ENCODE assay signal across 38 mouse cellular contexts in the genomic region with DNA sequence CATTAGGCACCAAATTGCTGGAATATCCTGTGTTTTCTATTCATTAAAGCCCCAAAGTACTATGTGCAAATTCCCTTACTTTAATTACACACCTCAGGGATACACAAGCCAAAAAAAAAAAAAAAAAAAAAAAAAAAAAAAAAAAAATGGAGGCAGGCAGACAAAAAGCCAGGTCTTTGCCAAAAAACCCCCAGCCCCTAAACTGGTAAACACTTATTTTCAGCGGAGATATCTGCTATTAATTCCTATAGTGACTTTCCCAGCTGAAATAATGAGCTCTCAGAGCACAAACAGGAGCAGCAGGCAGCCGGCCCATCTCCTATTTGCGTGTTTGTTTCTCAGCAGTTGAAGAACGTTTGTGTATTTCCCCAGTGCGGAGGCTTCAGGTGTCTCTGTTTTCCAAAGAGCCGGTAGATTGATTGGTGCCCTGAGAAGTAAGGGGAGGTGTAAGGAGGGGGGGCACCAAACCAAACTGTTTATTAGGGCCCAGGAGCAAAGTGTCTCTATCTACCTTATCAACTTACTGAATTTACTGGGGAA. TPM values are rescaled to one million over a fixed set of nuclear protein-coding genes. Genes with fewer than 3 reads are reported as not detected.
DNase-seq lines count a peak whose midpoint lies in the region; ATAC-seq and TF ChIP-seq lines count a peak whose summit lies in the region.
"Had no signal": no experiment of that assay in that cellular context is flagged by ENCODE, and none has a peak within 500 bp of the region (broad histone marks: within the 10 kb centered on the region; RNA-seq: fewer than 3 reads in every experiment).

No protein-coding gene starts in this region.

- no peak overlapping the region for H3K27ac ChIP-seq in hindbrain, embryonic 11.5 days (ENCODE audit: low read depth, low read length)
- no peak overlapping the region for H3K27ac ChIP-seq in hindbrain, embryonic 12.5 days
- H3K27ac ChIP-seq in CH12.LX (ENCODE audit: insufficient read depth, low read depth) = no peak overlapping the region
- H3K27ac ChIP-seq in forebrain, embryonic 14.5 days (ENCODE audit: low read depth, low read length) = no peak overlapping the region
- H3K27ac ChIP-seq: embryonic facial prominence, embryonic 10.5 days; embryonic facial prominence, embryonic 15.5 days; heart, adult 2 months; liver, embryonic 12.5 days; stomach, postnatal 0 days had no signal

- no peaks in the 10 kb centered on the region; the same call in 1 of the 2 replicates for H3K4me1 ChIP-seq in hindbrain, embryonic 11.5 days (replicated peaks; ENCODE audit: control insufficient read depth, insufficient read depth, low read length)
- peaks cover 9% of the 10 kb centered on the region; the same call in 1 of the 2 replicates for H3K4me1 ChIP-seq in hindbrain, embryonic 12.5 days
- peaks cover 5 to 11% of the 10 kb centered on the region in 2 experiments for H3K4me1 ChIP-seq in CH12.LX (ENCODE audit: control insufficient read depth in 1 of 2, insufficient read depth in 2 of 2)
- H3K4me1 ChIP-seq in forebrain, embryonic 14.5 days (ENCODE audit: control insufficient read depth, insufficient read depth, low read length) = peaks cover 14% of the 10 kb centered on the region

- ATAC-seq in hindbrain, embryonic 11.5 days (ENCODE audit: low FRiP score) = no peak
- ATAC-seq in hindbrain, embryonic 12.5 days (ENCODE audit: low FRiP score) = no peak
- no peak for ATAC-seq in forebrain, embryonic 14.5 days
- ATAC-seq: intestine, embryonic 16.5 days; liver, embryonic 12.5 days; liver, postnatal 0 days had no signal

- H3K9ac ChIP-seq in hindbrain, embryonic 11.5 days (ENCODE audit: low read depth, low read length) = no peak overlapping the region
- no peak overlapping the region for H3K9ac ChIP-seq in hindbrain, embryonic 12.5 days
- no peak overlapping the region for H3K9ac ChIP-seq in CH12.LX (ENCODE audit: insufficient read depth, low read depth)
- no peak overlapping the region for H3K9ac ChIP-seq in forebrain, embryonic 14.5 days (ENCODE audit: low read length)
- H3K9ac ChIP-seq: embryonic facial prominence, embryonic 15.5 days; heart, embryonic 12.5 days; liver, embryonic 12.5 days; liver, postnatal 0 days had no signal

- in situ Hi-C loops in CH12.LX (cut with MboI; ENCODE audit: low pct_ligation_motif_present, low pct_unique_long_range_greater_than_20kb, low sequenced_read_pairs) = no loop called here

- TF ChIP-seq EP300 in CH12.LX (IDR thresholded peaks at IDR 0.05; ENCODE audit: low read length) = no peak

- TF ChIP-seq POLR2A in CH12.LX (IDR thresholded peaks at IDR 0.05; ENCODE audit: low read depth, low read length) = no peak

- dilution Hi-C loops in CH12.LX (cut with MboI; ENCODE audit: extremely low pct_ligation_motif_present, extremely low pct_unique_long_range_greater_than_20kb, low sequenced_read_pairs) = no loop called here

- no peak for TF ChIP-seq RAD21 in CH12.LX (IDR thresholded peaks at IDR 0.05; ENCODE audit: low read depth, low read length)

- whole genome bisulfite sequencing in hindbrain, embryonic 11.5 days = under 1% methylated on average over 6 of the region's 6 CpGs
- 3% methylated on average over 6 of the region's 6 CpGs for WGBS in hindbrain, embryonic 12.5 days
- WGBS in forebrain, embryonic 14.5 days = 4% methylated on average over 6 of the region's 6 CpGs

- H3K9me3 ChIP-seq in hindbrain, embryonic 11.5 days (ENCODE audit: control insufficient read depth, low read length) = no peaks in the 10 kb centered on the region
- no peaks in the 10 kb centered on the region for H3K9me3 ChIP-seq in hindbrain, embryonic 12.5 days (replicated peaks)
- H3K9me3 ChIP-seq in CH12.LX (replicated peaks; ENCODE audit: low read length) = no peaks in the 10 kb centered on the region
- no peaks in the 10 kb centered on the region for H3K9me3 ChIP-seq in forebrain, embryonic 14.5 days (replicated peaks; ENCODE audit: control insufficient read depth, low read length)
- H3K9me3 ChIP-seq: embryonic facial prominence, embryonic 10.5 days; embryonic facial prominence, embryonic 15.5 days; G1E; heart, embryonic 12.5 days; liver, embryonic 12.5 days had no signal

- TF ChIP-seq CTCF in CH12.LX (conservative IDR thresholded peaks at IDR 0.05 in 1 of 2, IDR thresholded peaks at IDR 0.05 in 1 of 2; ENCODE audit: low read depth in 2 of 2, low read length in 2 of 2) = no peak

- no peak overlapping the region for H3K4me3 ChIP-seq in hindbrain, embryonic 11.5 days (ENCODE audit: low read depth, low read length)
- H3K4me3 ChIP-seq in hindbrain, embryonic 12.5 days = no peak overlapping the region
- H3K4me3 ChIP-seq in CH12.LX (replicated peaks in 1 of 3; ENCODE audit: low read depth in 2 of 3, low read length in 2 of 3, poor library complexity in 1 of 3) = no peak overlapping the region
- H3K4me3 ChIP-seq in forebrain, embryonic 14.5 days (ENCODE audit: low read depth, low read length) = no peak overlapping the region
- H3K4me3 ChIP-seq: embryonic facial prominence, embryonic 10.5 days; embryonic facial prominence, embryonic 15.5 days; heart, adult 2 months; heart, embryonic 12.5 days; liver, embryonic 12.5 days had no signal

- no peaks in the 10 kb centered on the region for H3K79me2 ChIP-seq in CH12.LX (replicated peaks; ENCODE audit: control insufficient read depth, extremely low read depth, insufficient read depth, poor library complexity, severe bottlenecking)

- DNase-seq in embryo, embryonic 10.5 days (ENCODE audit: low spot score) = peak; percentile 39
- DNase-seq in embryo, embryonic 10 days (ENCODE audit: low spot score) = no peak
- DNase-seq in hindbrain, embryonic 11.5 days (ENCODE audit: low spot score) = peak; percentile 29
- DNase-seq in CH12.LX (ENCODE audit: extremely low read depth) = no peak
- DNase-seq in forebrain, embryonic 14.5 days (ENCODE audit: low spot score) = peak; percentile 45
- no peak for DNase-seq in layer of hippocampus, postnatal 36 days
- DNase-seq in frontal cortex, adult 2 months (ENCODE audit: extremely low spot score in 1 of 2, low spot score in 1 of 2) = no peak
- DNase-seq: adrenal gland, adult 8-10 months; cerebellum, adult 11 months; cerebellum, adult 9-10 months; cerebellum, postnatal 36 days; heart, adult 2 months; kidney, postnatal 14 days; layer of hippocampus, adult 9-11 months; liver, postnatal 0 days; lung, postnatal 36 days; spleen, adult 18-20 months; thymus, adult 18-20 months; thymus, postnatal 25 days had no signal

- no peak overlapping the region for H3K4me2 ChIP-seq in hindbrain, embryonic 11.5 days (replicated peaks; ENCODE audit: low read depth, low read length)
- no peak overlapping the region for H3K4me2 ChIP-seq in hindbrain, embryonic 12.5 days (replicated peaks)
- H3K4me2 ChIP-seq in CH12.LX (ENCODE audit: insufficient read depth, low read depth, poor library complexity, severe bottlenecking) = no peak overlapping the region
- H3K4me2 ChIP-seq in forebrain, embryonic 14.5 days (ENCODE audit: low read length) = no peak overlapping the region
- H3K4me2 ChIP-seq: embryonic facial prominence, embryonic 15.5 days; heart, embryonic 12.5 days; liver, embryonic 12.5 days had no signal

- peaks cover 26% of the 10 kb centered on the region for H3K27me3 ChIP-seq in hindbrain, embryonic 11.5 days (ENCODE audit: control insufficient read depth, insufficient read depth, low read length)
- H3K27me3 ChIP-seq in hindbrain, embryonic 12.5 days = peaks cover 51% of the 10 kb centered on the region
- H3K27me3 ChIP-seq in CH12.LX (replicated peaks) = no peaks in the 10 kb centered on the region
- H3K27me3 ChIP-seq in forebrain, embryonic 14.5 days (replicated peaks; ENCODE audit: control insufficient read depth, insufficient read depth, low read length) = 0 out of 2 replicates have a peak, but pooled peaks cover 8% of the 10 kb centered on the region

- H3K36me3 ChIP-seq in hindbrain, embryonic 11.5 days (ENCODE audit: control insufficient read depth, insufficient read depth, low read length) = no peaks in the 10 kb centered on the region
- H3K36me3 ChIP-seq in hindbrain, embryonic 12.5 days = no peaks in the 10 kb centered on the region
- no peaks in the 10 kb centered on the region for H3K36me3 ChIP-seq in CH12.LX (replicated peaks in 1 of 2; ENCODE audit: control insufficient read depth in 1 of 2, insufficient read depth in 1 of 2, low read length in 1 of 2)
- H3K36me3 ChIP-seq in forebrain, embryonic 14.5 days (ENCODE audit: control insufficient read depth, insufficient read depth, low read length) = no peaks in the 10 kb centered on the region
- H3K36me3 ChIP-seq: embryonic facial prominence, embryonic 10.5 days; embryonic facial prominence, embryonic 15.5 days; G1E; heart, embryonic 12.5 days; liver, embryonic 12.5 days had no signal

TF ChIP-seq in CH12.LX, 34 proteins besides CTCF, POLR2A, EP300 and RAD21:
- no peak for TF ChIP-seq SMC3 (IDR thresholded peaks at IDR 0.05; ENCODE audit: low read depth, low read length)
- 0 out of 2 replicates have a peak, but pooled peaks have one; percentile 24 for TF ChIP-seq ZNF384 (IDR thresholded peaks at IDR 0.05; ENCODE audit: low read depth, low read length)
TF ChIP-seq in CH12.LX: peak in this region for 1.

RNA-seq across cellular contexts. Expression of a gene that starts 34.3 kb away (rescaled TPM):
- polyA plus RNA-seq in hindbrain, embryonic 11.5 days (2014; fragmentation: Nextera tagmentation; extraction: Ambion mirVana) = 13.9 TPM in 2 replicates
- polyA plus RNA-seq in hindbrain, embryonic 12.5 days (2016; fragmentation: Nextera tagmentation; extraction: Ambion mirVana) = 15.8 and 20.3 TPM in 2 replicates
- total RNA-seq in CH12.LX (2012; rRNA removed) = not detected in 2 replicates
- total RNA-seq in CH12.LX (2014; rRNA removed) = not detected in 2 replicates
- not detected in 2 replicates for polyA plus RNA-seq in CH12.LX (2012; ENCODE audit: insufficient read length, low read depth)
- 18.1 and 19.0 TPM in 2 replicates for polyA plus RNA-seq in forebrain, embryonic 14.5 days (2014; fragmentation: Nextera tagmentation; extraction: Ambion mirVana)
- 1 to 10 TPM in 1 of 2 experiments, under 1 TPM in 1; 0.85 to 2.3 TPM for total RNA-seq in layer of hippocampus, postnatal 36 days (2021)
- 0.38 and 0.52 TPM in 2 replicates for polyA plus RNA-seq in frontal cortex, adult 2 months (2012; rRNA removed)
- total RNA-seq: adrenal gland, adult 8-10 months; adrenal gland, postnatal 4 days; gastrocnemius, adult 8-10 months; gastrocnemius, postnatal 4 days; heart, adult 2 months; hematopoietic stem cell, adult 5-6 weeks; megakaryocyte, adult 5-6 weeks; monocyte, adult 5-6 weeks; neutrophil, adult 5-6 weeks had no signal
- polyA plus RNA-seq: C2C12; G1E; heart, adult 2 months; heart, postnatal 0 days; intestine, embryonic 16.5 days; kidney, embryonic 14.5 days; liver, embryonic 12.5 days; liver, postnatal 0 days; lung, embryonic 16.5 days; stomach, postnatal 0 days had no signal

Comparison
In these comparisons a context has a peak if more than half of its experiments do, and no peak if none do; other contexts are left out.
1. DNase-seq: peak in embryo, embryonic 10.5 days (single experiment), hindbrain, embryonic 11.5 days (single experiment) and forebrain, embryonic 14.5 days (single experiment); none in embryo, embryonic 10 days (single experiment), CH12.LX (single experiment), layer of hippocampus, postnatal 36 days (0 of 2) and frontal cortex, adult 2 months (0 of 2).